Mouse (Mus musculus): ENCODE data around the gene Hhat. TPM values are rescaled to one million over a fixed set of nuclear protein-coding genes. Genes with fewer than 3 reads are reported as not detected.

The Hhat gene
- total and polyA plus RNA-seq, 2 experiments from 2014 or later, result 4.0 to 13.2 TPM

GRCm38 (mm10) chr1:192790442-192790841, 19.4 kb upstream of the Hhat start:
- TF ChIP-seq CTCF (IDR thresholded peaks at IDR 0.05; ENCODE audit: low read depth) (peak; percentile 34; the same call in 1 of the 2 replicates), EP300 (IDR thresholded peaks at IDR 0.05; ENCODE audit: low read depth) (no peak)
- Histone ChIP-seq H3K4me1 (ENCODE audit: control insufficient read depth, insufficient read depth) (peaks cover 13% of the 10 kb centered on the region; the same call in 1 of the 2 replicates), H3K9ac (replicated peaks; ENCODE audit: low read depth, low read length) (no peak overlapping the region), H3K4me2 (ENCODE audit: low read depth, low read length) (no peak overlapping the region), H3K9me3 (replicated peaks; ENCODE audit: control insufficient read depth, low read length) (no peaks in the 10 kb centered on the region), H3K27me3 (ENCODE audit: control insufficient read depth, insufficient read depth, low read length) (no peaks in the 10 kb centered on the region), H3K27ac (ENCODE audit: low read depth) (no peak overlapping the region), H3K36me3 (replicated peaks; ENCODE audit: control insufficient read depth, insufficient read depth, low read length) (no peaks in the 10 kb centered on the region), H3K4me3 (ENCODE audit: low read depth, low read length) (no peak overlapping the region)
- WGBS, result 86% methylated on average over 4 of the region's 4 CpGs
- DNase-seq (ENCODE audit: low spot score), result no peak
- ATAC-seq (ENCODE audit: insufficient read depth, low read depth), result no peak

- H3K4me3 ChIP-seq (ENCODE audit: low read depth, low read length), result no peak overlapping the region
- no peaks in the 10 kb centered on the region for H3K36me3 ChIP-seq (replicated peaks; ENCODE audit: control insufficient read depth, insufficient read depth, low read length)
- peaks cover 13% of the 10 kb centered on the region; the same call in 1 of the 2 replicates for H3K4me1 ChIP-seq (ENCODE audit: control insufficient read depth, insufficient read depth)
- peak overlapping the region; percentile 74 for H3K27ac ChIP-seq (ENCODE audit: low read depth)
- H3K27me3 ChIP-seq (ENCODE audit: control insufficient read depth, insufficient read depth, low read length), result no peaks in the 10 kb centered on the region
- TF ChIP-seq EP300 (IDR thresholded peaks at IDR 0.05; ENCODE audit: low read depth) (no peak), CTCF (IDR thresholded peaks at IDR 0.05; ENCODE audit: low read depth) (no peak)
- DNase-seq (ENCODE audit: low spot score), result no peak
- H3K4me2 ChIP-seq (ENCODE audit: low read depth, low read length), result no peak overlapping the region
- H3K9ac ChIP-seq (replicated peaks; ENCODE audit: low read depth, low read length), result no peak overlapping the region
- 70% methylated on average over 11 of the region's 11 CpGs for WGBS
- no peaks in the 10 kb centered on the region for H3K9me3 ChIP-seq (replicated peaks; ENCODE audit: control insufficient read depth, low read length)
- ATAC-seq (ENCODE audit: insufficient read depth, low read depth), result no peak
Observed at GRCm38 (mm10) chr1:192789828-192790227, 18.8 kb upstream of the Hhat start.

DNA sequence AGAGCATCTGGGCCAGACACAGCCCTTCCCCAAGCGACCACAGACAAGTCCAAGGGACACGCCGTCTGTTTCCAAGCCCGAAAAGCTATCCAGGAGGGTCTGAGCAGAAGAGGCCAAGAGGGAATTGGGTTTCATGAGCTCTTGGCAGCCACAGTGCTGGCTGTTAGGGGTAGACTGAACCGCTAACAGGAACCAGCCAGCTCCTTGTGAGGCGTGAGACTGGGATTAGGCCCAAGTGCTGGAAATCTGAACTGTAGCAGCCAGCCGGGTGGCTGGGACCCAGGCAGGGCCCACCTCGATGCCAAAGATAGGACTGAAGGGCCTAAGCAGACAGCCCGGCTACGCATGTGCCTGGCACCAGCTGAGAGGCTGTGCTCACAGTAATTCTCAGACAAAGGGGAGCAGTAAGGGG, 18.1 kb upstream of the Hhat start:
- Histone ChIP-seq H3K36me3 (replicated peaks; ENCODE audit: control insufficient read depth, insufficient read depth, low read length) (no peaks in the 10 kb centered on the region), H3K4me3 (ENCODE audit: low read depth, low read length) (no peak overlapping the region), H3K9me3 (replicated peaks; ENCODE audit: control insufficient read depth, low read length) (no peaks in the 10 kb centered on the region), H3K4me2 (ENCODE audit: low read depth, low read length) (no peak overlapping the region), H3K9ac (replicated peaks; ENCODE audit: low read depth, low read length) (no peak overlapping the region), H3K27me3 (ENCODE audit: control insufficient read depth, insufficient read depth, low read length) (no peaks in the 10 kb centered on the region), H3K4me1 (ENCODE audit: control insufficient read depth, insufficient read depth) (peaks cover 13% of the 10 kb centered on the region; the same call in 1 of the 2 replicates), H3K27ac (ENCODE audit: low read depth) (peak overlapping the region; percentile 74)
- peak; percentile 70 for ATAC-seq (ENCODE audit: insufficient read depth, low read depth)
- peak; percentile 52 for DNase-seq (ENCODE audit: low spot score)
- WGBS, result 30% methylated on average over 10 of the region's 10 CpGs
- TF ChIP-seq CTCF (IDR thresholded peaks at IDR 0.05; ENCODE audit: low read depth) (no peak), EP300 (IDR thresholded peaks at IDR 0.05; ENCODE audit: low read depth) (no peak)

GRCm38 (mm10) chr1:192786194-192786593, 15.2 kb upstream of the Hhat start:
- TF ChIP-seq CTCF (IDR thresholded peaks at IDR 0.05; ENCODE audit: low read depth), result no peak
- no peak for TF ChIP-seq EP300 (IDR thresholded peaks at IDR 0.05; ENCODE audit: low read depth)
- Histone ChIP-seq H3K4me2 (ENCODE audit: low read depth, low read length) (no peak overlapping the region), H3K27ac (ENCODE audit: low read depth) (peak overlapping the region; percentile 59; the same call in 1 of the 2 replicates), H3K36me3 (replicated peaks; ENCODE audit: control insufficient read depth, insufficient read depth, low read length) (no peaks in the 10 kb centered on the region), H3K4me3 (ENCODE audit: low read depth, low read length) (no peak overlapping the region), H3K9ac (replicated peaks; ENCODE audit: low read depth, low read length) (no peak overlapping the region), H3K4me1 (ENCODE audit: control insufficient read depth, insufficient read depth) (peaks cover 10% of the 10 kb centered on the region; the same call in 1 of the 2 replicates), H3K9me3 (replicated peaks; ENCODE audit: control insufficient read depth, low read length) (no peaks in the 10 kb centered on the region), H3K27me3 (ENCODE audit: control insufficient read depth, insufficient read depth, low read length) (no peaks in the 10 kb centered on the region)
- no peak for DNase-seq (ENCODE audit: low spot score)
- 87% methylated on average over 1 of the region's 1 CpGs for WGBS
- no peak for ATAC-seq (ENCODE audit: insufficient read depth, low read depth)

- WGBS, result 70% methylated on average over 17 of the region's 17 CpGs
Observed at GRCm38 (mm10) chr1:192785046-192785961, 14.3 kb upstream of the Hhat start.

More at GRCm38 (mm10) chr1:192785046-192785961, 14.3 kb upstream of the Hhat start:
- Histone ChIP-seq H3K27me3 (ENCODE audit: control insufficient read depth, insufficient read depth, low read length) (no peaks in the 10 kb centered on the region), H3K4me3 (ENCODE audit: low read depth, low read length) (no peak overlapping the region), H3K4me1 (ENCODE audit: control insufficient read depth, insufficient read depth) (peaks cover 10% of the 10 kb centered on the region; the same call in 1 of the 2 replicates), H3K4me2 (ENCODE audit: low read depth, low read length) (no peak overlapping the region), H3K9me3 (replicated peaks; ENCODE audit: control insufficient read depth, low read length) (no peaks in the 10 kb centered on the region), H3K9ac (replicated peaks; ENCODE audit: low read depth, low read length) (no peak overlapping the region), H3K36me3 (replicated peaks; ENCODE audit: control insufficient read depth, insufficient read depth, low read length) (no peaks in the 10 kb centered on the region), H3K27ac (ENCODE audit: low read depth) (peak overlapping the region; percentile 59; the same call in 1 of the 2 replicates)
- peak; percentile 22 for ATAC-seq (ENCODE audit: insufficient read depth, low read depth)
- peak; percentile 66 for DNase-seq (ENCODE audit: low spot score)
- TF ChIP-seq EP300 (IDR thresholded peaks at IDR 0.05; ENCODE audit: low read depth) (no peak), CTCF (IDR thresholded peaks at IDR 0.05; ENCODE audit: low read depth) (no peak)

Measured in heart, postnatal 0 days (tissue).